Mouse (Mus musculus): ENCODE results near the gene Prss33.

Prss33 gene

GRCm38 (mm10) chr17:23785561-23786471, 50.0 kb downstream of the Prss33 start, which contains the start of gene Flywch2:
Flywch2 (minus strand) TSS chr17:23786081.
- no peak for DNase-seq (ENCODE audit: low read depth, low spot score)

GRCm38 (mm10) chr17:23783352-23783751, 52.5 kb downstream of the Prss33 start:
- no peak for DNase-seq (ENCODE audit: low read depth, low spot score)

Measured in skeletal muscle tissue, adult 2 months (tissue).